Mouse (Mus musculus): ENCODE results near the gene Gsap.
"Not testable (repeated sequence)": the region's sequence is repeated elsewhere in the genome, so short reads cannot be mapped to it uniquely, and the experiment has no call there.

Gene Gsap

DNA sequence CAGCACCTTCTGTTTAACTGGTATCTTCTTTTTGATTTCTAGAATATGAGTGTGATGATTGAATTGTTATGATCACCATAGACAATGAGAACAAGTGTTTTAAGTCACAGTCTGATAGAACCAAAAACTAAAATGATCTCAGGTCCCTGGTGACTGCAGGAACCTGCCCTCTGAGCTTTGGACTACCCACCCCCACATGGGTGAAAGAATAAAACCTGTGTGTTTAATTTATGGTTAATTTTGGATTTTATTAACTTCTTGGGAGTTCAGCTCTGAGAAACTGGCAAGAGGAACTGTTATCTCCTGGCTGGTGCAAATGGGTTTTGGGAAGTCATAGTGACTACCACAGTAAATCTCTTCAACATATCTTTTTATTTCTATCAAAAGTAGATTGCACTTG, 6.6 kb upstream of the Gsap start:
- no peak for DNase-seq (ENCODE audit: low read depth, low spot score)

DNA sequence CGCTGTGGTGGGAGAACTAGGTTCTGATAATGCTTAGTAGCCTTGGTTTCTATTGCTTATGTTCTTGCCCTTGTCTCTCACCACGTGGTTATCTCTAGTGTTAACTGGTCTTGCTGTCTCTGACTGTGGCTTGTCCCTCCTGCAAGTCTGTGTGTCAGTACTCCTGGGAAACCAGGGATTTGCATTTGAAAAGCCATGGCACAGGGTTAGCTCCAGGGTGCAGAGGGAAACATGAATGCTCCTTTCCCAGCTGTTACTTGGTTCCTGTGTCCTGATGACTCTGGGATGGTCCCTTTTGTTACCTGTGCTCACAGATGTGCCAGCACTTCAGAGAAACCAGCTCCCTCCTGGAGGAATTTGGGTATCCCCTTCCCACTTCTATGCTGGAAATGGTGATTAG, 3.0 kb upstream of the Gsap start:
- DNase-seq (ENCODE audit: low read depth, low spot score) = not testable (repeated sequence)

DNA sequence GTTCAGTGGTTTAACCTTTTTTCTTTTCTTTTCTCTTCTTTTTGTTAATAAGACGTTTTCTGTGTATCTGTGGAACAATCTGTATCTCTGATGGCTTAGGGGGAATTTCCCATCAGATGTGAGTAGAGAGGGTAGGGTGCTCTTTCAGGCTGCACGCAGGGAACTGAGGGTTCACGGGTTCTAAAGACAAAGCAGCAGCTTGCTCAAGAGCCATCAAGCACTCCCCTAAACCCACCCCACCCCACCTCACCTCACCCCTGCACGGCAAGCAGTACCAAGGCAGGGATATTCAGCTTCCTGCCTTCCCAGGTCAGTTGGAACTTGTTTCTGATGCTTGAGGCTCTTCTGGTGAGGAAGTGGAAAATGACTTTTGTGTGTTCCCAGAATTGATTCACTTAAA, 766 bp downstream of the Gsap start:
- no peak for DNase-seq (ENCODE audit: low read depth, low spot score)

DNA sequence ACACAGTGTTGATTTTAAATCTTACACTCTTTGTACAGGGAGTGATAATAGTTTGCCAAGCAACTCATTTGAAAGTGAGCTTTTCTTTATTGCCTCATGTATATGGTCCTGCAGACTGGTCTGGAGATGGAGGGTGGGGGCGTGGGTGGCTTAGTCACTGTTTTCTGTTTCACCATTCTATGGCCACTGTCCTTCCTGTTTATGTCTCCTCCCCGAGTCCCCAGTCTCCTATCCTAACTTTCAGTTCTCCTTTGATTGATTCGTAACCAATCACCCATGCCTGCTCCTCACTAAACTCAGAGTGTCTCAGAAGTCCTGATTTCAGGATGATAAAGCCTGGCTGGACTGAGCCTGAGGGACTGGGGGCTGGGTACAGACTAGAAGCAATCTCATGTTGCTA, 2.4 kb downstream of the Gsap start:
- no peak for DNase-seq (ENCODE audit: low read depth, low spot score)

DNA sequence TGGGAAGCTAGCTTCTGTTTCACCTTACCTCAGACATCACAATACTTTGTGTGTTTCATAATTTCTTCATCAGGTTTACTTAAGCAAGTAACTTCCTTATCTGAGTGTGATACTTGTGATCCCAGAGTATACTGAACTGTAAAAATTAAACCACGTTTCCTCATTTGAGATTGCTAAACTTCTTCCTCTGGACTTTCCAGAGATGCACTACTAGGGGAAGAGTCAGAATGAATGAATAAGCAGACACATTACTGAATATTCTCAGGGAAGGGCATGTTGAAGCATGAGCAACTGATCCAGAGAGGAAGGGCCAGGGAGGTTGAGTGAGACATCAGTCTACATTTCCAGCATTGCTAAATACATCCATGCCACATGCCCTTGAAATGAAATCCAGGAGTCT, 3.0 kb downstream of the Gsap start:
- no peak for DNase-seq (ENCODE audit: low read depth, low spot score)

DNA sequence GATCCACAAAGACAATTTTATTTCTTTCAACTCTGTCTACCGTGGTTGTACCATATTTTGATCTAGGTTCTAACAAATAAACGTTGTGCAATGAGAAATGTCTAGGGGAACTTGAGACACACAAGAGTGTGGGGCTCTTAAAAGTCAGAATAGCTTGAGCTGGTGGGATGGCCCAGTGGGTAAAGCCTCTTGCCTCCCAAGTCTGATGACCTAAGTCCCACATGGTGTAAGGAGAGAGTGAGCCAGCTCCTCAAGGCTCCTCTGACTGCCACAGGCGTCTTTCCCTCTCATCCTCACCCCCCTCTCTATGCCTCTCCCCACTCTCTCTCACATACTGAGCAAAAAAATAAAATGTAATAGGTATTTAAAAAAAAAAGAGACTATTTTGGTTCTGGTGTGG, 3.4 kb downstream of the Gsap start:
- no peak for DNase-seq (ENCODE audit: low read depth, low spot score)

DNA sequence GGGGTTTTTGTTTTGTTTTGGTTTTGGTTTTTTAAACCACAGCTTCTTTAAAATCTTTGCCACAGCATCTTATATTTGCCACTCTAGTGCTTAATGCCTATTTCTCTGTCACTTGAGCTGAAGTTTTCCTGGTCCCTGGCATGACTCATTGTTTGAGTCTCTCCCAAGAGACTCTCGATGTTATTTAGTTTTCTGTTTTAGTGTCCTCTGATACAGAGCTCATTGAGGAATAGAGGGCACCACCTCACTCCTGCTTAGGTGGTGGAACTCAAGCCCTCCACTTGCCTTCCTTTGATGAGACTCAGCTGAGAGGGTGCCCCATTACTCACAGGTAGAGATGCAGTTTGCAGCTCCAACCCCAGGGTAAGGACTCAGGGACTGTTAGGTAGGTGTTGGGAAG, 17.4 kb downstream of the Gsap start:
- DNase-seq (ENCODE audit: low read depth, low spot score) = no peak

DNA sequence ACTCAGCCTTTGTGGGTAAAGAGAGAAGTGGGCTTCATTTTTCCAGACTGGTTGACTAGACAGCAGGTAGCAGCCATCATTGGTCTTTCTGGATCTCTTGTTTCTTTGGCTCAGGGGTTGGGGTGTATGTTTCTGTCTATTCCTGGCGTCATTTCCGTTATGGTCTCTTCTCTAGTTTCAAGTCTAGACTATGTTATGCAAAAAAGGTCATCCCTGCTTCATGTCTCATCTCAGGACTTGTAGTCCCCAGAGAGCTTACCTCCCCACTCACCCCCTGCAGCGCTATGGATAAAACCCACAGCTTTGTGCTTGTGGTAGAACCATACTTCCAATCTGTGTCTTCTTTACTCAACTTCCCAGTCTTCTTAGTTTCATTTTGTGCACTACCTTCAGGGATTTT, 18.1 kb downstream of the Gsap start:
- no peak for DNase-seq (ENCODE audit: low read depth, low spot score)

DNA sequence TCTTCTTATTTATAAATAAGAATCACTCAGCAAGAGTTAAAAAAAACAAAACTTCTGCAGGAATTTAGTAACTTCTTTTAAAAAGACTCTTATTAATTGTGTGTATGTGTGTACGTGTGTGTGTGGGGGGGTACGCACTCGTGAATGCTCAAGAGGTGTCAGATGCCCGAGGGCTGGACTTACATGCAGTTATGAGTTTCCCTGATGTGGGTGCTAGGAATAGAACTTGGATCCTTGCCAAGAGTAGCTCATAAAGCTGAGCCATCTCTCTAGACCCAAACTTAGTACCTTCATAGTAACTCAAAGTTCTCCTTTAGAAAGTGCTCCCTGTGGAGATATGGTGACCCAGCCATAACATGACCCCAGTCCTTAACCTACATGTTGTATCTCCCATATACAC, 20.0 kb downstream of the Gsap start:
- DNase-seq (ENCODE audit: low read depth, low spot score) = no peak

DNA sequence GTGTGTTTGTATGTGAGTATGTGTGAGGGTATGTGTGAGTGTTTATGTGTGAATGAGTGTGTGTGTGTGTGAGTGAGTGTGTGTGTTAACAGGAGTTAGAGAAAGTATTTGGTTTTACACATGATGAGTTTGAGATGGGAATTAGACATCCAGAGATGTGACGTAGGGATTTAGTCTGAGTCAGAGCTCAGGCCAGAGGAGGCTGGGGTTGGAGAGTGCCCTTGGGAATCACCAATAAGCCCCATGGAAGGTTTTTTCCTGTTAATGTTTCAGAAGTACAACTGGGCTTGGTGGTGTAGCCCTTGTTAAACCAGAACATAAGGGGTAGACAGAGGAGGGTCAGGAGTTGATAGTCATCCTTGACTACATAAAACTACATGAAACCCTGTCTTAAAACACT, 25.4 kb downstream of the Gsap start:
- DNase-seq (ENCODE audit: low read depth, low spot score) = no peak

DNA sequence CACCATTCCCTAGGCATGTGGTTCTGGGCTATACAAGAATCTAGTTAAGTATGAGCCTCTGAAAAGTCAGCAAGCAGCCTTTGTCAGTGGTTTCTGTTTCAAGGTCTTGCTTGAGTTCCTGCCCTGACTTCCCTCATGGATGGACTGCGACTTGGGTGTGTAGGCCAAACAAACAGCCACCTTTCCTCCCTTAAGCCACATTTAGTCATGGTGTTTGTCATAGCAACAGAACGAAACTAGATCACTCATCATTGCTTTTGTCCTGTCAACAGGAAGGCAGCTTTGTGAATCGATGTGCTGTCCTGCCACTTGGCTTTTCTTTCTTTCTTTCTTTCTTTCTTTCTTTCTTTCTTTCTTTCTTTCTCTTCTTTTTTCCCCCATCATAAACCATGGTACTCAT, 26.9 kb downstream of the Gsap start:
- DNase-seq (ENCODE audit: low read depth, low spot score) = no peak

DNA sequence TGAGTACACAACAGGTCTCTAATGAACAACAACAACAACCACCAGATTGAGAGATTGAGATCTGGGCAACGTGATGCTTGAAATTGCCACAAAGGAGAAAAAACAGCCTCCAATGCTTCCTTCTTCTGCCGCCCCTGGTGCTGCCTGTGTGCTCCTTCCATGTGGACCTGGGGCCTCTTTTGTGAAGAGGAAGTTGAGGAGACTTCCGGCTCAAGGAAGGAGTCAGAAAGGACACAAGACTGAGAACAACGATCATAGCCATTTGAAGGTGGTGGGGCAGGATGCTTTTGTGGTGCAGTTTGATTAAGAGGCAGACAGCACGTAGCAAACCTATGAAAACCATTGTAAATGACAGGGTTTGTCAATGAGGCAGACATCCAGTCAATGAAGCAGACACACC, 27.7 kb downstream of the Gsap start:
- DNase-seq (ENCODE audit: low read depth, low spot score) = no peak

DNA sequence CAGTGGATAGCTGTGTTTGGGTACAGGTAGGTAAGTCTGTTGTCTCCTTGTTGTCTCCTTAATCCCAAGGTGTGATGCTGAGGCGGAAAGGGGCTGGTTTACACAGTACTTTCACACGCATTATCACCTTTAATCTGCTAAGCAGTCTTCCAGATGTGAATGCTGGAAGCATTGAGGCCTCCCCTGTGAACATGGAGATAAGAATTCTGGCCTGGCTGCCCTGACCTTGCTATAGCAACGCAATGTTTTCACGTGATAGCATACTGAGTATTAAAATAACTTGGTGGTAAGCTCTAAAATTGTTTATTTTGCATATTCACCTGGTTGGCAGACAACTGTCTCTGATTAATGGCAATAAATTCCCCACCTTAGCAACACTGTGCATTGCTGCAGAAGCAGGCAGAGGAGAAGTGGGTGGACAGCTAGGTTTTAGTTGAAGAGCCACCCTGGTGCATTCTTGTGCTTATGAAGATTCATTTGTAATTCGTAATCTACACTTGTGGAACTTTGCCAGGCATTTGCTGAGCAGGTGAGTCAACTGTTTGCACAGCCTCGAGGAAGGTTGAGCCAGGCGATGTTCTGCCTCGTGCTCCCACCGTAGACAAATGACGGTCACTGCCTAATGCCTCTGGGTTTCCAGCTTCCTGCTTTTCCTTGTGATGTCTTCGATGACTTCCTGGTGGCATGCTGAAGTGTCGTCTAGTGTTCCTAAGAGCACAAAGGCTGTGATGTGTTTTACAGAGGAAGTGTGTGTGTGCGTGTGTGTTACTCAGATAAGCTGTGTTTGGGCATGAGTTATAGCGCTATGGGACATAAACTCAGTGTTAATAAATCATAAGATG, 31.6 kb downstream of the Gsap start:
- DNase-seq (ENCODE audit: low read depth, low spot score) = no peak

DNA sequence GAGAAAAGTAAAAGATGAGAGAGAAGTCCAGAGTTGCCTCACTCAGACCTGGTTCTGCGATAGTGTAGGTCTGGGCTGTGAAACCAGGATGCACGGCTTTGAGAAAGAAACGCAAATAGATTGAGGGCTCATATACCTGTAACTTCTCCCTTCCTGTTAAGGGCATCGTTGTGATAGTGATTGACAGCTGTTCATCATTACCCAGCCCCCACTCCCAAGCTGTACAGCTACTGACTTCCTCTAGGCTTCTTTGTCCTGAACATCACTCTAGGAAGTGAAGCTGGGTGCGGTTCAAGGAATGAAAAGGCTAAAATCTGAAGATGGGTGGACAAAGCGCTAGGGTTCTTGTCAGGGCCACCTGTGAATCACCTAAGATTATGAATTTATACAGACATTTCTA, 46.8 kb downstream of the Gsap start:
- DNase-seq (ENCODE audit: low read depth, low spot score) = no peak

DNA sequence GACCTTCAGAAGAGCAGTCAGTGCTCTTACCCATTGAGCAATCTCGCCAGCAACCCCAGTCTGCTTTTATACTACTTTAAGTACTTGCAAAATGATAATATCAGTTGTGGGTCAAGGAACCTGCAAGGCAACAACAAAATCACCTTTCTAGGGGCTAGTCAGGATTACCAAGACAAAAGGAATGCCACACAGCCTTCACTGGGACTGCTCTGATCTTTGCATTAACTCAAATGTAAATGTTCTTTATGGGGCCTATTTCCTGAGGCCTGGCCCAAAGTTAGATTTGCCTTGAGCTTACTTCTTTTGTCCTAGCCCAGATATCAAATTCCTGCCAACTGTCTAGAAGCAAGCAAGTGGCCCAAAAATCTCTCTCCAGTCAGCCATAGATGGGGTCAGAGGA, 58.5 kb downstream of the Gsap start:
- DNase-seq (ENCODE audit: low read depth, low spot score) = no peak

DNA sequence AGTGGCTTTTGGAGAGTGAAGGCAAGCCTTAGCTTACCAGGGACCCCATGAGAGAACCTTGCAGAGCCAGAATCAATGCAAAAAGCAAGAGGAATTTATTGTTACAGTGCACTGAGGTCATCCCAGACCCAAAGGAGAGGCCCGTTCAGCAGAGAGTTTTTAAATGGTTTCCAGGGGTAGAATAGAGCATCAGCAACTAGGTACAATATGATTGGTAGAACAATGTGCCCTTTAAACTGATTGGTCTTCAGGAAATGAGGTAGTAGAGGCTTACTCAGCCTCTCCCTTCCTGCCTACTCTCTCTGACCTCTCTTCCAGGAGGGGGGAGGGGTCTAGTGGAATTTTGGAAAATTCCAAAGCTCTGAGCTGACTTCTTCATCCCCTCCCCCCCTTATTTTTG, 59.2 kb downstream of the Gsap start:
- no peak for DNase-seq (ENCODE audit: low read depth, low spot score)

DNA sequence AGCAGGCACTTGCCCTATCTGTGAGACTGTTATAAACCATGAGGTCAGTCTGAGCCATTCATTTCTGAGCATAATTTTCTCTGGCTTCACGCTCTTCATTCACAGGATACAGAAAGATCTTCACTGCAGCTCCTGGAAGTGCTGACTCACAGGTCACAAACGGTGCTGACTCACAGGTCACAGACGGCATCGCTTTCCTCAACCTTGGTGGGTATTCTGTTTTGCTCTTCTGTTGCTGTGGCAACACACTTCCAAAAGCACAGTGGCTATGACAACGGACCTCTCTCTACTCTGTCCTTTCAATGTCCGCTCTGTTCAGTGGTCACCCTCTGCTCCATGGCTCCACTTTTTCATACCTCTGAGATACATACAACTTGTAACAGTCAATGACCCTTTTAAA, 60.7 kb downstream of the Gsap start:
- no peak for DNase-seq (ENCODE audit: low read depth, low spot score)

DNA sequence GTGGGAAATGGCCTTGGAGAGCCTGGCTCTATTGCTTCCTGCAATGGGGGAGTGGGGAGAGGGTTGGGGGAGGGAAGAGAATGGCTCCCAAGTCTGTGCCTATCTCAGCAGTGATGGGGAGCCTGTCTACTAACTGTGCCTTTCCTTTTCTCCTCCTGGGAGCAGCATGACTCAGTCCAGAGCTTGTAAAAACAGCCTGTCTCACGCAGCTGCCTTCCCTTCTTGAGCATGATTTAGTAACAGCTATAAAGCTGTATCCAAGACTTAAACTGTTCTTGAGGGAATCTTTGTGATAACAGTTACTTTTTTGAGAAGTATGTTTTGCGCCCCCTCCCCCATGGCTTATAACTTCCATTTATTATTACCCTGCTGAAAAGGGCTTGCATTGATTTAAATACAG, 61.9 kb downstream of the Gsap start:
- no peak for DNase-seq (ENCODE audit: low read depth, low spot score)

DNA sequence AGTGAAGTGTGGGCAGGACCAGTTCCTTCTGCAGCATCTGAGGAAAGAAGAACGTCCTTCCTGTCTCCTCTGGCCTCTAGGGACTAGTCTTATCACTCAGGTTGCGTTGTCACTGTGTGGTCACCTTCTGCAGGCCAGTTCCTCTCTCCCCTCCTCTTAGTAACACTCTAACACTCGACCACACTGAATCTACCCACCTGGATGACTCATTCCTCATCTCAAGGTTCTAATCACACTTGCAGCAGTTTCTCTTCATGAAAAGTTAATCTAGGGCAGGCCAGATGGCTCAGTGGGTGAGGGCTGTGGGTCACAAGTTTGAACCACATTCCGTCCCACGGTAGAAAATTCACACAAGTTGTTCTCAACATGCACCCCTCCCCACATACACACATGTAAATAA, 62.8 kb downstream of the Gsap start:
- DNase-seq (ENCODE audit: low read depth, low spot score) = no peak

DNA sequence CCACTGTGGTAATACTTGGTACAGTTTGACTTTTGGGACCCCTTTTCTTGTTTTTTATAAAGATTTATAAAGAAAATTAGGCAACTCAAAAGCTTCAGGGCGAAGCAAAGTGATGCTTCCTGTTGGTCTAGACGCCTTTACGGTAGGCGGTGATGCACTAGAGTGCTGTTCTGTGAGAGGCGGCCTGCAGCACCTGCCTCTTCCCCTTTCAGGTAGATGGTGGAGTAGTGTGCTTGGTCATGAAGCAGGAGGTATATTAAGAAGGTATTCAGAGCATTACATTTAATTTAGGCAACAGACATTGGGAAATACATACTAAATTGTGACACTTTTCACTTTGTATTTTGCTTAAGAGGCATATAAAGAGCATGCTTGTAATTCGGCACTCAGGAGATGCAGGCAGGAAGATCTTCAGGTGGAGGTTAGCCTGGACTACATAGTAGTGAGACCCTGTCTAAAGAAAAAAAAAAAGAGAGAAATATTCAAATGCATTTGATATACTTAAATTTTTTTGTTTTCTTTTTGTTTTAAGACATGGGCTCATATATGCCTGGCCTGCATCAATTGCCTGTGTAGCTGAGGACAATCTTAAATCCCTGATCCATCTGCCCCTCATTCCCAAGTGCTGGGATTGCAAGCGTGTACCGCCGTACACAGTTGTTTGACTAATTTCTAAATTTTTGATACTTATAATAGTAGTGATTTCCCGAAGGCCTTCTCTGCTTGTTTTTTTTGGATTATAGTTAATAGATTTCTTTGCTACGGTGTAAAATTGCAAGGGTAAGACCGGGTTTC, 68.9 kb downstream of the Gsap start:
- no peak for DNase-seq (ENCODE audit: low read depth, low spot score)

DNA sequence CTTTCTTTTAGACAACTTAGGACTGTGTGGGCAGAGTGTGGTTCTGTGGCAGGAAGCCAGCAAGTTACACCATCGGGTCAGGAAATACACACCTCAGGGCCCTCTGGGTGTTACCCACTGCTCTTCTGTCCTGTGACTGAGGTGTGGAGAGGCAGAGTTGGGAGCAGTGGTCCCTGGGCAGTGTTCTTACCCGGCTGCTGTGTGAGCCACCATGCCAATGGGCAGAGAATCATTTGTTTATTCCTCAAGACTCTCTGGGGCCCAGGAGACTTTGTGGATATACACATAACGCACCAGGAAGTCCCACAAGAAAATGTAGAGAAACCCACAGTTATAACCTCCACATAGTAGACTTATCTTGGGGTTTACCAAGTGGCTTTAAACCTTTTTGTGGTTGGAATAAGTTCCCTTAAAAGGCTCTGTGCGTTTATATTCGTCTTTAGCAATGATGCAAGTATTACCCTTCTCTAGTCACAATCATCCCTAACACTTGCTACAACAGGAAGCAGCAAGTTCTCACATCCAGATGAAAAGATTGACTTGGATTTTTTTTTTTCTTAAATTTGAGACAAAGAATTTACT, 69.6 kb downstream of the Gsap start:
- no peak for DNase-seq (ENCODE audit: low read depth, low spot score)

DNA sequence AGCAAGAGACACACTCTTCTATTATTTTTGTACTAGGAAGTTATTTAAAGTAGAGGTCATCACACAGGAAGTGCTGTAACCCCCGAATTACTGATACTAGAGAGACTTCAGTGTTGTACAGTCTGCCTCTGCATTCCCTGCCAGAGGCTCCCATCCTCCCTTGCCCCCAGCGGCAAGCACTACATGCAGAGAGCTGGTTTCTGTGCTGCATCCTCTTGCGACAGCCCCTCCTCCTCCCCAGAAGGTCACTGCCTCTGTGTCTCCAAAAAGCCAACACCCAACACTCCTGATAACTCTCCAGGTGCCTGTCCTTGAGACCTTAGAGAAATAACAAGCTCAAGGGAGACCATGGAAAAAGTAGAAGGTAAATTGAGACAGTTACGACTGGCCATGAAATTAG, 71.1 kb downstream of the Gsap start:
- no peak for DNase-seq (ENCODE audit: low read depth, low spot score)

DNA sequence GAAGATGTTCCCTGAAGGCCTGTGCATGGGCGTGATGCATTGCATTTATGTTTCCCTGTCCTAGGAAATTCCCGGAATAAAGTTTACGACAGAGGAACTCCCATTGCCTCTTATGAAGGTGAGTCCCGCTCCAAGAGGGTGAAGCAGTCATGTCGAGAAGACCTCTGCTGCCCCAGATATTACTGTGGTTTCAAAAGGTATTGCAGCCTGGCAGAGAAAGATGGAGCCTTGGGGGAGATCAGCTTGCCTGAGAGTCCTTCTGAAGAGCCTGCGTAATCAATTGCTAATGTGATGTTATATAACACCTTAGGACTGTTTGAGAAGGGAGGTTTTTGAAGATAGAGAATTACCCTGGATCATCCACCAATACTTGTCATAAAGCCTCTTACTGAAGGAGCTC, 71.8 kb downstream of the Gsap start:
- DNase-seq (ENCODE audit: low read depth, low spot score) = no peak

Data from forelimb bud, embryonic 11.5 days (tissue).